Mouse (Mus musculus) G1E (cell line): ENCODE data around the gene Hfe.

Experiments
- CTCF ChIP-seq: IDR thresholded peaks from 2 replicates; pipeline ENCODE4 v1.5.1; 2012; ENCODE audit warnings: low read depth, low read length, inconsistent platforms, mixed read lengths
- GATA1 ChIP-seq: IDR thresholded peaks from 2 replicates; pipeline ENCODE4 v1.6.1; 2012; ENCODE audit warnings: borderline replicate concordance, low read length, inconsistent platforms, mixed read lengths
- POLR2AphosphoS5 ChIP-seq: IDR thresholded peaks from 2 replicates; pipeline ENCODE4 v1.6.1; 2012; ENCODE audit warnings: low read depth, low read length, inconsistent platforms; ENCODE audit not compliant: insufficient replicate concordance
- TAL1 ChIP-seq: conservative IDR thresholded peaks from 2 replicates; pipeline ENCODE4 v1.6.1; 2012; ENCODE audit warnings: low read depth, low read length, inconsistent platforms, mixed read lengths

- TF ChIP-seq CTCF (no peak), POLR2AphosphoS5 (no peak), TAL1 (no peak), GATA1 (no peak)
Observed at GRCm38 (mm10) chr13:23725213-23725612, 14.6 kb upstream of the Hfe start.
